Mouse (Mus musculus): Measurements from ENCODE around the gene Steap1.

Steap1 gene

DNA sequence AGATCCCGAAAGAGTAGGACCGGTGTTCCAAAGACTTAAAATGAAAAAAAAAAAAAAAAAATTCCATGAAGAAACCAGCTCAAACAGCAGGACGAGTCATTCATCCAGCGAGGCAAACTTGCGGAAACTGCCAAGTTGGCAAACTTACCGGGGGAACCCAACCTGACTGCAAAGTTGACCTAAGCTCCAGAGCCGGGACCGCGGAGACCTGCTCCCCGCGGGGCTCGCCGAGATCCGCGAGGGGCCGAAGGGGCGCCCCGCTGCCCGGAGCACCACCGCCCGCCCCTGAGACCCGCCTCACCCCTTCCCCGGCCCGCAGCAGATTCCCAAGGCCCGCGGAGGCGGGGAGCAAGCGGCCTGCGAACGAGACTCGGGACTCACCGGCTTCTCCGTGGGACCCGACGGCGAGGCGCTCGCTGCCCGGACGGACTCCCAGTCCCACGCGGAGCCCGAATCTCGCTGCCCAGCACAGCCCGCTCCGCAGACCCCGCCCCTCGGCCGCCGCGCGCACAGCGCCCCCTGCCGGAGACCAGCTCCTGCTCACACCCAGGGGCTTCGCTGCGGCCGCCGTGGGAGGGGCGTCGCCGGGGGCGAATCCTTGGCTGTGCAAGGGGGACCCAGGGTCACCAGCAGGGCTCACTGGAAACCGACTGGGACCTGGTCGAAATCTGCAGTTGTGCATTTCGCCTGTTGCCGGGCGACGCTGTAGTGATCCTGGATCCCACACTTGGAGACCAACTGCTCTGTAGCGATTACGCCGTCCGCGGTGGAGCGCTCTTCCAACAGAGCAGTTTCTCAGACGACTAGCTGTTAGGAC, at the start of gene Steap1:
Gene Steap1 (minus strand): TSS at position 461 of the 817 bp plus-strand sequence.
- DNase-seq (ENCODE audit: low spot score in 2 of 2) = peak; percentile 9 to 70

DNA sequence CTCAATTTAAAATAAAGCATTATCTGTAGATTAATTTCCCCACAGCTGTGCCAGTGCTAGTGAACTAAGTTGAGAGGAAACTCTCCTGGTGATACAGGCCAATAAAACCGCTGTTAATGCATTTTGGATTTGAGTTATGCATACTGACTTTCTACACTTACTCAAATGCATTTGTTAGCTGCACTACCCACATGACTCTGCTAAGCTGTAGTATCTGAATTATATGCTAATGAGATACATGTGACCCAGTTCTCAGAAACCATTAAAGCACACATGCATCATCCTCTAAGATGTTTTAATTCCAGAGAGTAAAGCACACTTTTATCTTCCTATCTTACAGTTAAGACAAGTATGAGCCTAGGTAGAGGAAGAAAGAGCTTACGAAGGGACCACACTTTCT, 38.0 kb upstream of the Steap1 start:
- no peak for DNase-seq (ENCODE audit: low spot score in 2 of 2)

DNA sequence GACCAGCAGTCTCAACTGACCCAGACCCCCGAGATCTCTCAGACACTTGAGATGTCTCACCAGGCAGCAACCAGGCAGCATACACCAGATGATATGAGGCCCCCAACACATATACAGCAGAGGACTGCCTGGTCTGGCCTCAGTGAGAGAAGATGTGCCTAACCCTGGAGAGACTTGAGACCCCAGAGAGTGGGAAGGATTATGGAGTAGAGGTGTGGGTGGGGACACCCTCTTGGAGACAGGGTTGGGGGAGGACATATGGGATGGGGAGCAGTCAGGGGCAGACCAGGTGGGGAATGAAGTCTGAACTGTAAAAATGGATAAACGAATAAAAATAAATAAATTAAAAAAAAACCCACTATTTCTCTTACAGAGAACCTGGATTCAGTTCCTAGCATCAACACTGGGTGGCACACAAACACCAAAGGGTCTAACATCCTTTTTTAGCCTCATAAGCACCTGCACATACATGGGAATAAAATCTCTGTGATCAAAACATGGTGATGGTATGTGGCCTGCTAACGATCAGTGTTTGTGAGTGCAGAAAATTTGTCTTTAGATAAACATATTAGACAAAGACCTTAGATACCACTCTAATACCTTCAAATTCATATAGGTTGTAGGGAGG, 7.4 kb upstream of the Steap1 start:
- peak in 1 of 2 experiments; percentile 9 for DNase-seq (ENCODE audit: low spot score in 2 of 2)

DNA sequence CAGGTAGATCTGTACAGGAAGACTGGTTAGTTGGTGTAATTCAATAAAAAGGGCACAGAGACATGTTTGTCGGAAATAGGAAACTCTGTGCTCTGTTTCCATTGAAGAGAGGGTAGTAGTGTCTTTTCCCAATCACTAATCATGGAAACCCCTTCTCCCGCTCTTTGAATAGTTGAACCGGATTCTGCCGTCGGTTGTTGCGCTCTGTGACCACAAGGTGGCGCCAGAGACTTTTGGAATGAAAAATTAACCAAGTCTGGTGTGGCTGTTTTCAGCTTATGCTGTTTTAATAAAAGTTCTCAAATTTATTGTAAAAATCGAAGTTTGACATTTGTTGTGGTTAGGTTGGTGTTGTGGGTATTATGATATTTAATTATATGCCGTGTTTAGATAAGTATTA, 5.9 kb upstream of the Steap1 start:
- DNase-seq (ENCODE audit: low spot score in 2 of 2) = peak in 1 of 2 experiments; percentile 68

DNA sequence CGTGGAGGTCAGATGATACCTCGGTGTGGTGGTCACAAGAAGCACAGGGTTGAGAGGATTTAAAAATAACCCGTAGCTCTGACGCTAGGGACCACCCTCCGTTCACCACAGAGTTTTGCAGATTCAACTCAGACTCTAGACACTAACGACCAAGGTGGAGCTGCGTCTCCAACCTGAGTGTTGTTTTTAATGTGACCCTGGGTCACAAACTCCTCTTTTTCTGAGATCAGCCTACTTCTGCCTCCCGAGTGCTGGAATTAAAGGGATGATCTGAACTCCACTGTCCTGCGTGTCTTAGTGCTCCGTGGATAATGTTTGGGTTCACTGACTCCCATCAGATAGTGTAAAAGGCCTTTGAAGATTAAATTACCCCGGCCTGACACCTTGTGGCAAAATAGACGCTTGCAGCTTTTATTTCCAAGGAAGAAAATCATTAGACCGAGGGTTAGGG, 671 bp upstream of the Steap1 start:
- DNase-seq (ENCODE audit: low spot score in 2 of 2) = peak in 1 of 2 experiments; percentile 46

DNA sequence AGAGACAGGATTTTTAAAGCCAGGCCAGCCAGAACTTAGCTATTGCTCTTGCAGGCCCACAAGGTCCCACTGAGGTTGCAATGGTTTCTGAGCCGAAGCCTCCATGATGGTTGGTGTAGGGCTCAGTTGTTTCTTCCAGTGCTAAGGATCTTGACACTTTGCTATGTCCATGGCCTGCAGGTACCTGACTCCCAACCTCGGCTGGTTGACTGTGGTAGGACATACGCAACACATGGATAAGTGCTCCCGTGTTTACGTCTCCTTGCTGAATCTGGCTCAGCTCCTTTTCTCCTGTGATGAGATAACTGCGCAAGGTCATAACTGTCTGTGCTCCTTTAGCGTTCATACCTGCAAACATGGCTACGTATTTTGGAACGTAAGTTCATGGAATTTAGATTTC, 14.7 kb downstream of the Steap1 start:
- DNase-seq (ENCODE audit: low spot score in 2 of 2) = no peak

DNA sequence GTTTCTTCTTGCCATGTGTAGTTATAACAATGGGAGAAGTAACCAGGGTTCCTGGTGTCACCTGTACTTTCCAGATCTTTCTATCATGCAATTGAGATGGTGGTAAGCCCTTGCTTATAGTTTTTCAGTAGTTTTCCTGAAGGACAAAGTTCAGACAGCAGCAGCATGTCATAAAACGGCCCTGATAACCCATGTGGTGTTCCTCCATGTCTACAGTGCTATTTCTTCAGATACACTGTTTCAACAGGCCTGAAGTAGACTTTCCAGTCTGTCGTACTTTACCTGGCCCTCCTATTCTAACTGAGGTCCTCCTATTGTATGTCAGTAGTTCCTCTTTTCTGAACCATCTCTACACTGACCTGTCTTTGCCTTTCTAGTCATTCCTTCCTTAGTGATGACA, 16.3 kb downstream of the Steap1 start:
- no peak for DNase-seq (ENCODE audit: low spot score in 2 of 2)

DNA sequence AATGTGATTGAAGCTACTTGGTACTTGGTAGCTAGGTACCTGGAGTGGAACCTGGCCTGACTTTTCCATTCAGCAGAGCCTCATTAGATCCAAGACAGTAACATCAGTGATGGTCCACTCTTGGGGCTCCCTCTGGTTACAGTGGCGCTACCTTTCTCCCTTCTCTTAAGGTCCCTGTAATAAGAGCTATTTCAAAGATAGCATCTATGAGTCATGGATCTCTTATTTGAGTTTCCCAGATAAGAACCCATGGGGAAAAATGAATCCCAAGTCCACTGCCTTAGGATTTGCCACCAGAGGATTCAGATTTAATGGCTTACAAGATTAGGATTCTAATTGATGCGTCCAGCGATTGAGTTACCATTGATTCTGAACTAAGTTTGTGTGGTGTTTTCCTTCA, 16.9 kb downstream of the Steap1 start:
- DNase-seq (ENCODE audit: low spot score in 2 of 2) = no peak

DNA sequence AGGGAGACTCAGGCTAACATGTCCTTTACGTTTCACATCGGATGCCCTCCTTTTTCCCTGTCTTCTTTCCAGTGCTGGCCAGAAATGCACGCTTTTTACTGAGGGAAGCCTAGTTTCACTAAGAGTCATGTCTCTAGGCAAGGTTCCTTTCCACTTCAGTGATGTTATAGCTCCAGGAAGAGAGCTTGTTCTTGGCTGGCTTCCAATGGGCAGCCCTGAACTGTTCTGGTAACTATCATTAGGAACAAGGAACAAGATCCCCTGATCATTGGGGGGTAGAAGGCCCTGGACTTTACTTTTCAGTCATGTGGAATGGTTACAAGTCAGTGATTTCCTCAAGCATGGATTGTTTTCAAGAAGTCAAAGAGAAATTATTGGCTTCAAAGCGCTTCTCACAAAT, 19.2 kb downstream of the Steap1 start:
- DNase-seq (ENCODE audit: low spot score in 2 of 2) = no peak

DNA sequence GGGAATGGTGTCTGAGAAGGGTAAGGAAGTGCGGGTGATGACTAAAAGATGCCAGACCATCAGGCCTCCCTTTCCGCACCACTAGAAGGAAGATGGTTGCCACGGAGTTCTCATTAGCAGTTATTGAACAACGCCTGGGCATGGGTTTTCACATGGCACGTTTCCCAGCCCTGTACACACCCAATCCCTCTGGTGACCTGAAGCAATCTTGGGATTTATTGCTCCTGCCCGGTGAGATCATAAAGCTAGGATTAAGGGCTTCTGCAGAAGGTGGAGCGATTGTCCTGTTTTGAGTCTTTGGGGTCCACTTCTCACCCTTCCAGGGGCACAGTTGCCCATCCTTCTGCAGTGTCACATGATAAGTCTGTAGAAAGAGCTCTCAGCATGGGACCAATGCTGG, 26.9 kb downstream of the Steap1 start:
- no peak for DNase-seq (ENCODE audit: low spot score in 2 of 2)

DNA sequence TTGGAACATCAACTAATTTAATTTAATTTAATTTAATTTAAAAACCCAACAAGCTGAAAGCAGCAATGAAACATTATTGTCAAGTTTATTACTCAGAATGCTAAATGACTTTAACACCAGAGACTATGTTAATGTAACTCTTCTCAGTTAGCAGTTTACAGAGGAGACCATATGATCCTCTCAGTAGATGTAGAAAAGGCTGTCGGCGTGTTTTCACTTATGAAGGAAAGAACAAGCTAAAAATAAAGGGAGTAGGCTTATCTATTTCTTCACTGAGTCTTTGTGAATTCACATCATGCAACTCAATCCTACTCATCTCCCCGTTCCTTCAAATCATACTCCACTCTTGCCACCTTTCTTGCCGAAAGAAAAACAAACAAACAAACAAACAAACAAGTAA, 38.1 kb downstream of the Steap1 start:
- DNase-seq (ENCODE audit: low spot score in 2 of 2) = peak in 1 of 2 experiments; percentile 6

DNA sequence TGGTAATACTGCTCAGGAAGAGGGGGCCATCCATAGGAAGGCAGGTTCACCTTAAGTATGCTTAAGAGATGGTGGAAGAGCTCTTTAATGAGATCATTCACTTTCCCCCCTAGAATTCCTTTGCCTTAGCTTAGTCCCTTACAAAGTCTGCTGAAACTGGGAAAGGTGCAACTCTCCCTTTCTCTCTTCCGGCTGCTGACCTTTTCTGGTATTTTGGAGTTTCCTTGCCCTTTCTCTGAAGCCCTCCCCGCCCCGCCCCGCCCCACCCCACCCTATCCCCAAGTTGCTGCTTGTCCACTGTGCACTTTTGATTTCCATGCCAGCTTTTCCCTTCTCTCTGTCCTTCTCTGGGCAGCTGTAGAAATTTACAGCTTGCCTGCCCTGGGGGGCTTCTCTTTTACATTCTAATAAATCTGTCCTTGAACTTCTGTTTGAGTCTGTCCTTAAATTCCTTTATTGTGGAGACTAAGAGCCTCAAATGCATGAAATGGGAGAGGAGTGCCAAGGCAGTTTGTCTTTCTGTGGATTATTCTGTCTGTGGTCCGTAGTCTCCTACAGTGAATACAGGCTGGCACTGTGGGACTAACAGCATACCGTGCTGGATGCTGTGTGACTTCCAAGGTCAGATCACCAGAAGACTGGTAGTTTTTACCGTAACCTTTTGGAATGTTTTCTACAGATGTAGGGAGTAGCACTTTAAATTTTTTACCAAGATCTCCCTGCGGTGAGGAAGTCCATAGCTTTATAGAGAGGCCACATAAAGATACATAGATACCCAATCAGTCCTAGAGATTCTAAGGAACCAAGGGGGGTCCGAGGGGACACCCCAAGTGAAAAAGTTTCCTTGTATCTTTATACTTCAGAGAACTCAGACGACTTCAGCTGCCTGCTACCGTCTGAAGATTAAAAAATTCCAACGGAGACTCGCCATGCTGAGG, 41.5 kb downstream of the Steap1 start:
- DNase-seq (ENCODE audit: low spot score in 2 of 2) = no peak

DNA sequence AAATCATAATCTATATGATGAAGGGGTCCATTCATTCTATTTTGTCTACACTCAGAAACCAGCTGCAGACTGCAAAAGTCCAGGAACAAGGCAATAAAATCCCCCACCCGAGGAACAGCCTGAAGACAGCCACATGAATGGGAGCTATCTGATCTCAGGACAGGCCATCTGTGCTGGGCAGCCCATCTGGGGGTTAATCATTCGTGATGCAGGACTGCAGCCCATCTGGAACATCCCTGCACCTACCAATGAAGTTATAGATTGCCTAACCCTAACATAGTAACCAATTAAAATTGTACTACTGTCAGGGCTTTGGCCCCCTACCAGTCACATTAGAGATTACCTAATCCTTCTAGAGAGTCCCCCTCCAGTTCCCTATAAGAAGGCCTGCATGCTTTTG, 44.1 kb downstream of the Steap1 start:
- no peak for DNase-seq (ENCODE audit: low spot score in 2 of 2)

DNA sequence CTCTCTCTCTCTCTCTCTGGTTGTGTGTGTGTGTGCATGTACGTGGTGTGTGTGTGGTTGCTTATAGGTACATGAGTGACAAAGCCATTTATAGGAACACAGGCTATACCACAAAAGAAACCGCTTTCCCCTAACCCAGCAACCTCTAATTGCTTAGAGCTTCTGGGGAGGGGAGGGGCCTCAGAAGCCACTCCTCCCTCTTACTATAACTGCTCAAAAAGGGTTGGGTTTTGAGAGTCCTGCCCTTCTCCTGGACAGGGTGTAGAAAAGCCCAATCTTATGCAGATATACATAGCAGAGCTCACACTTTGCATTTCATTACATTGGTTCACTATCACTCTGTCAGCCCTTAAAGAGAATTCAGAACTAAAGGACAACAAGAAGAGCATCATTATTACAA, 48.7 kb downstream of the Steap1 start:
- DNase-seq (ENCODE audit: low spot score in 2 of 2) = no peak

DNA sequence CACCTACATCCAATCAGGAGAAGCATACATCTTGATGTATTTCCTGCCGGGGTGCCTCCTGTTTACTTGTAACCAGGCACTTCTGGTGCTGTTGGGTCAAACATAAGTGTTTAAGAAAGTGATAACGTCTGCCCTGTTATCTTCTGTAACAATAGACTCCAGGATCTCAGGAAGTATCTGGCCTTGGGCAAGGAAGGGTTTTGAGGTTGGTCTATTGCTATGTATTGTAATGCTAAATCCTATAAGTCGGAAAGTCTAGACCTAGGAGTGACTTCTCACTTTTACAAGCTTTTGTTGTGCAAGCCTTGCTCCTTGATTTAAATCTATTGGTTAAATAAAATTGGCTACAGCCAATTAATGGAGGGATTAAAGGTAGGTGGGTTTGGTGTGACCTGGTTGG, 50.3 kb downstream of the Steap1 start:
- no peak for DNase-seq (ENCODE audit: low spot score in 2 of 2)

DNA sequence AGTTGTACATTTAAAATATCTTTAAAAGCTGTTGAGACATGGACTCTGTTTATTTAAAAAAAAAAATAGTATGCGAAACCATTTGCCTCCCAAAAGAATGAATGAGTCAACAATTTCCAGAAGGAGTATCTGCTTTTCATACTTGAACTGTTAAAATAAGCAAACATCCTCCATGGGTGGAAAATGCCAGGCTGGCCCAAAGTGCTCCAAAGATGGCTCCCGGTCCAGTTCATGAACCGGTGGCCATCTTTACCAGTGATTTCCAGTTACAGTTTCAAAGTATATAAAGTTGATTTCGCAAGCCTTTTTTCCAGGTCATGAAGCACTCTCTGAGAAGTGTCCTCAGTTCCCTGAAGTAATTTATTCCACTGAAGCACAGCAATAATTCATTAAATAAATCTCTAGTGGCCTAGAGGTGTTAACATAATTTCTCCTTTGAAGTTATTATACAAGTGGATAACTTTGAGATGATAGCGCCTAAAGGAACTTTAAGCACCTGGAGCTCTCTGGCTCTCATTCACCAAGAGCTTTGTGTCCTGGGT, 53.7 kb downstream of the Steap1 start:
- no peak for DNase-seq (ENCODE audit: low spot score in 2 of 2)

DNA sequence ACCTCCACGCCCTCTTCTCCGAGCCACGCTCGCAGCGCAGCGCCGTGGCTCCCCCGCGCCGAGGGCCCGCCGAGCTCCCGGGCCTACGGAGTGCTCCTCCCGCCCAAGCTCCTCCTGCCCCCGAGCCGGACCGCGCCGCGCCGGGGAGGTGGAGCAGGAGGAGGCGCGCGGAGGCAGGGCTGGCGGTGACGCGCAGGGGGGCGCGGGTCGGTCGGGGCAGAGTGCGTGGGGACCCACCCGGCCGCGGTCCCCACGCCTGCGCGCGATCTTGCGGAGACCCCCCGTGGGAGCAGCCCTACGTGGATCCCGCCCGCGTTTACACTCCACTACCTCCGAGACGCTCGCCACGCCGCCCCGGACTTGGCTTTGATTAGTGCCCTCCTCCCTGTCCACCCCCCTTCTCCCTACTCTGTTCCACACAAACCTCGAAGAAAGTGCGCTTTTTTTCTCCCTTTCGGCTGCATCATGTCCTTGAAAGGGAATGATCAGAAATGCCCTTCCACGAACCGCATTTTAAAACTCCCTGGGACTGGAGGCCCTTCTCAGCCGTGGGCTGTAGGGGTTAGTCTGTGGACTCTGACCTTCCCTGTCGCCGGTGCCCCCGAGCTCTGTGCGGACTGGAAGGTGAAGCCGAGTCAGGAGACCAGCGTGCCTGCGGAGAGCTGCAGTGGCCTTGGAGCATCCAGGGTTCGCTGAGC, 55.0 kb downstream of the Steap1 start, which contains the start of gene Steap2:
Gene Steap2 (minus strand): TSS at position 623 of the 698 bp plus-strand sequence.
- DNase-seq (ENCODE audit: low spot score in 2 of 2) = peak in 1 of 2 experiments; percentile 17

DNA sequence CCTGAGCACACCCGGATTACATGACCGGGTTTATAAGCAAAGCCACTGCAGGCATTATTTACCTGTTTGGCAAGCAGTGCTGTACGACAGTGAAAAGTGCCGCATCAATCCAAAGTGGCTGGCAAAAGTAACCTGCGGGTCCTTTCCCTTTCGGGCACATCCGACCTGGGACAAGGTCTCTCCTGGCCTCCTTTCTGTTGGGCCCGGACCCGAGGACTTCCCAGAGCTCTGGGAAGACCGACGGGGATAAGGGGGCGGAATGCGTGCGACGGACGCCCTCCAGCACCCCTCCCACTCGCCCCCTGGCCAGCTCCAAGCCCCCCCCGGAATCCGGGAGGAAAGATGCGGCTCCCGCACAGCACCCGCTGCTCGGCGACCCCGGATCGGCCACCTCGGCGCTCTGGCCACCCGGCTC, 55.6 kb downstream of the Steap1 start:
- no peak for DNase-seq (ENCODE audit: low spot score in 2 of 2)

DNA sequence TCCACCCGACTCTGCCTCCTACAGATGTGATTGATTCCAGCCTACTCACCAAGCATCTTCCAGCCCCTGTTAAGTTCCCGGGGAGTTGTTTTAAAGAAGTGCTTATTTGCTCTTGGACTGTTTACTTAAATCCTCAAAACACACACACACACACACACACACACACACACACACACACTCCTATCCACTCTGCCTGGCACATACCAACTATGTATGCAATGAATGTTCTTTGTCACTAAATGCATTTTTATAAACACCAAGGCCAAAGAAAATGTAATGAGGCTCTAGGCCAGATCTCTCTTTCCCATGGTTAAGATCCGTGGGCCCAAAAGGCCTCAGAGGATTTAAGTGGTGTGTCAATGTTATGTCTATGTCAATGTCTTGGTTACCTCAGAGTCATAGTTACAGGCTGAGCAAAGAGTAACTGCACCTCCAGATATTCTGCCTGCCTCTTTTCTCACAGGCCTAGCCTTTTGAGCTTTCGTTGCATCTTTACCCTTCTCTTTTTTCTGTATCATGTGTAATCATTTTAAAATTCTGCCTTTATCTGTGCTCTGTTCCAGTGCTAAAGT, 56.9 kb downstream of the Steap1 start:
- DNase-seq (ENCODE audit: low spot score in 2 of 2) = no peak

DNA sequence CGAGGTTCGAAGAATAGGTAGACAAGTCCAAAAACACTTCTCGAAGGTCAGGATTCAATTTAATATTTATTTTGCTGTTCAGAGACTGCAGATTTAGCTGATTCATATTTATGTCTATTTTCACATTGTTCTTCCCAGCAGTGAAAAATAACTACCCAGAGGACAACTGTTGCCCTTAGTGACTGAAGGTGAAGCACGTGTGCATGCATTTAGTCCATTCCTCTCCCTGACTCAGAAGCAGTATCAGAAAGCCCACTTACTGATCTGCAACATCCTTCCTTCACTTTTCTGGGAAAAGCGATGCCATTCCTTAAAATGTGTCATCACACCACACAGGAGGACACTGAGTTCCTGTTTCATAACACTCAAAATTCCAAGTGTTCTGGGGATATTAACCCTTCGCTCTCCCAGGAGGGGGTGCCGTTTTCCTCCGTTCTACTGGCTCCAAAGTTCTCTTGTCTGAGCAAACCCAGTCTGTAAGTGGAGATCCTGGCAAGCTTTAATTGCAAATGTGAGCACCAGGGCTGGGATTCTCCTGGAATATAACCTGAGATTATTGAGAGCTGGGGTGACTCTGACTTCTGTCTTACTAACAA, 60.1 kb downstream of the Steap1 start:
- DNase-seq (ENCODE audit: low spot score in 2 of 2) = no peak
